Mouse (Mus musculus) right cerebral cortex, postnatal 36 days (tissue): ENCODE measurements at regions not wholly inside any gene's neighbourhood (a gene's known extent, or its start where the extent isn't known, plus 50 kb on each side); places are given as distances from the start of the nearest gene placed in this dataset.
A peak's percentile ranks its signal among the peaks of the same experiment; 100 is the strongest.

ENCODE experiments used
- DNase-seq, 2 experiments: peaks; one replicate each; pipeline ENCODE4 v3.0.0; 2022; ENCODE audit warnings: low spot score in 2 of 2, mixed read lengths in 1 of 2

GRCm38 (mm10) chr16:64166676-64167407 is 302.9 kb upstream of the Epha3 start:
- DNase-seq, result peak in 1 of 2 experiments; percentile 1

DNA sequence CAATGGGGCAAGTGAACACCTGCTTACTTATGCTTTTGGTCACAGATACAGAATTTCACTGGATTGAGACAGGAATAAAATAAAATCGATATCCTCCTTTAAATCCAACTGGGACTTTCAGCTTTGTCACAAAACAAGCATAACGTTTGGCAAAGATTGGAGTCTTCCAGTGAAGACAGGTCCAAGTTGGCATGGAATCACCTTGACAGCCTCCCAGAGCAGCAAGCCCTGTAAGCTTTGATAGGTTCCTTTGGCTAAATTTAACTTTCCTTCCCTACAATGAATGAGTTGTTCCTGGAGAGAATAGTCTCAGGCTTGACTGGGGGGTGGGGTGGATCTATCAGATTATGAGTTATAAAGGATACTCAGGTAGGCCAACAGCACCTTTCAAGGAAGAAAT is 302.1 kb upstream of the Epha3 start:
- no peak for DNase-seq

DNA sequence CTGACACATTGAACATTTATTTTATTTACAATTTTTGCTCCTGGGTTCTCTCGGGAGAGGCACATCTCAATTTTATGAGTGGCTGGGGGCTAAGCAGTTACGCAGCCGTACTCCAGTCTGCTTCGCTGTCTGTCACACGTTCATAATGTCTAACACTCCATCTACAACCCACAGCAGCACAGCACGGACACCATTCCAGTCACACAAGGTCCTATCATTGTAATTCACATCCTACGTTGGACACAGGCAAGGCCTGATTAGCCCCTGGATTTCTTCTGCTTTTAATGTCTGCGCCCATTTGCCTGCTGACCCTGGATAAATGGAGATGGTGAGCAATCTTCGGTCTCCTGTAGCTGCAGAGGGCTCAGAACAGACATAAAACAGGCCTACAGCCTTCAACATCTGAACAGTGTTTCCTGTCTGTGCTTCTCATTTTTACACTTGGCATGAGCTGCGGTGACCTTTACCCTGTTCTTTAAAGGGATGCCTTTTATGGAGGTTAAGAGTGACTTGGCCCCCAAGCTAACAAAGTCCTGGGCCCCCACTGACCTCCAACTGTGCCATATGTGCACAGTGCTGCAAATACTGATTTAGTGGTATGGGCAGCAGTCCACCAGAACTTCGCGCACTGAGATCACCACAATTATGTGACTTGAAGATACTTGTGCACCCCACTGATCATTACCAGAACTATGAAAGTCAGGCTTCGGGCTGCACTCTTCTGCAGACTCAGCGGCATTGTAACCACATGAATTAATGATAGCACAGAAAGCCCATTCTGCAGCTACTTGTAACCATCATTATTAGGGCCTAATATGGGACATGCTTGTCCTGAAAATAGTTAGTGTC is 281.9 kb upstream of the Epha3 start:
- no peak for DNase-seq
